Mouse (Mus musculus) C2C12 (cell line): ENCODE data around the gene Mxra7. TPM values are rescaled to one million over a fixed set of nuclear protein-coding genes. Genes with fewer than 3 reads are reported as not detected.

Source experiments
- H3K27me3 ChIP-seq: one replicate; pipeline ENCODE4 v1.6.1; 2011; ENCODE audit not compliant: control insufficient read depth, insufficient read depth, insufficient read length
- H3K36me3 ChIP-seq: one replicate; pipeline ENCODE4 v1.6.1; 2011; ENCODE audit not compliant: control insufficient read depth, insufficient read depth
- H3K4me3 ChIP-seq: one replicate; pipeline ENCODE4 v1.5.1; 2011; ENCODE audit warnings: mild to moderate bottlenecking, control low read depth; ENCODE audit not compliant: poor library complexity, insufficient read depth, severe bottlenecking
- H3K79me2 ChIP-seq: one replicate; pipeline ENCODE4 v1.6.1; 2011; ENCODE audit not compliant: control insufficient read depth, insufficient read depth
- H3K79me3 ChIP-seq: one replicate; pipeline ENCODE4 v1.6.1; 2011; ENCODE audit warnings: low read depth, control low read depth
- H3ac ChIP-seq: one replicate; pipeline ENCODE3; 2011; ENCODE audit warnings: low read depth; ENCODE audit not compliant: control insufficient read depth, insufficient read length
- CEBPB ChIP-seq: IDR thresholded peaks from one replicate; pipeline ENCODE4 v1.6.1; 2011; ENCODE audit warnings: low read depth, mild to moderate bottlenecking, control low read depth, moderate library complexity
- CTCF ChIP-seq: IDR thresholded peaks from one replicate; pipeline ENCODE4 v1.5.1; 2011; ENCODE audit not compliant: control insufficient read depth, insufficient read depth, insufficient read length
- FOSL1 ChIP-seq: IDR thresholded peaks from one replicate; pipeline ENCODE4 v1.8.0; 2011; ENCODE audit warnings: mild to moderate bottlenecking, low read length; ENCODE audit not compliant: poor library complexity, insufficient read depth, severe bottlenecking
- MAX ChIP-seq: IDR thresholded peaks from one replicate; pipeline ENCODE4 v1.6.1; 2011; ENCODE audit warnings: mild to moderate bottlenecking, control low read depth
- MYOD1 ChIP-seq: IDR thresholded peaks from one replicate; pipeline ENCODE4 v1.6.1; 2011; ENCODE audit warnings: low read depth; ENCODE audit not compliant: control insufficient read depth, insufficient read length
- MYOG ChIP-seq: IDR thresholded peaks from one replicate; pipeline ENCODE4 v1.6.1; 2011; ENCODE audit not compliant: control insufficient read depth, insufficient read length; ENCODE audit errors: extremely low read depth
- USF1 ChIP-seq: IDR thresholded peaks from one replicate; pipeline ENCODE4 v1.6.1; 2011; ENCODE audit warnings: low read depth, mild to moderate bottlenecking, control low read depth, moderate library complexity
- polyA plus RNA-seq: library from polyadenylated mRNA; unstranded; fragments of >200 nt; fragmentation: generic; extraction: Trizol; gene quantifications from one replicate; pipeline ENCODE4 v1.2.1, GENCODE M21; 2012; ENCODE audit warnings: missing spikeins

Mxra7 gene
- polyA plus RNA-seq, 1 experiment = 70.2 TPM

DNA sequence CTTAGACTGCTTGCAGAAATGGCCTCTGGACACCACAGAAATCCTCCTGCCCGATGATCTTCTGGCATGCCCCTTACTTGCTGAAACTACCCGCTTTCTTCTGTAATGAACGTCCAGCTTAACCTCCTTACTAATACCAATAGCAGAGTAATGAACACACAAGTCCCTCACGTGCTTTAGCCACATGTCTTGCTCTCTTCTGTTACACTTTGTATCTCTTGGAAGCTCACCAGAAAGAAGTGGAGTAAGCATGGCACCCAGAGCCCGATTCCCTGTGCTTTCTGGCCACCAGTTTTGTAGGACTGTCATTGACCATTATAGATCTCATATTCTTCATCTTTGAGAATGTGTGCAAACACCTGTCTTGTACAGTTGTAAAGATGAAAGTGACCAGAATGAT is 58.0 kb downstream of the Mxra7 start:
- H3K27me3 ChIP-seq = no peaks in the 10 kb centered on the region
- no peaks in the 10 kb centered on the region for H3K36me3 ChIP-seq
- no peaks in the 10 kb centered on the region for H3K79me2 ChIP-seq
- H3K79me3 ChIP-seq = no peaks in the 10 kb centered on the region
- no peak for TF ChIP-seq MAX
- no peak for TF ChIP-seq USF1
- H3ac ChIP-seq = no peak overlapping the region
- no peak overlapping the region for H3K4me3 ChIP-seq

- TF ChIP-seq CEBPB = no peak
- no peaks in the 10 kb centered on the region for H3K79me3 ChIP-seq
- no peak overlapping the region for H3K4me3 ChIP-seq
- H3ac ChIP-seq = no peak overlapping the region
- no peaks in the 10 kb centered on the region for H3K36me3 ChIP-seq
- no peaks in the 10 kb centered on the region for H3K27me3 ChIP-seq
- H3K79me2 ChIP-seq = no peaks in the 10 kb centered on the region
Measured at GRCm38 (mm10) chr11:116764946-116765345, 62.9 kb downstream of the Mxra7 start.

DNA sequence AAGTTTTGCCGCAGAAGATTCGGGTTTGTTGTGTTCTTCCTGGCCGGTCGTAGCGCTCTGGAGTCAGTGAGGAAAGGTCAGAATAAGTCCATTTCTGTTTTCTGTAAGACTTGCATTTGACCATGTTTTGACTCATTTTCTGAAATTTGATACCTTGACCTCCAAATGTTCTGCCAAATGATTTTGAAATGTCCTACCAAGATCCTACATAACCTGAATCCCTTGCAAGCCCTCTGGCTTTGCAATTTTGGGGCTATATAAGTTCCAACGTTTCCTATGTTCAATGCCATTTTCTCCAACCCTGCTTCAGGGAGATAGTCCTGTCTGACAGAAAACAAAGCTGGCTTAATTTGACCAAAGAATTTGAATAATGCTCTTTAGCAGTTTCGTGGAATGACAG is 63.5 kb downstream of the Mxra7 start:
- Histone ChIP-seq H3K79me2 (no peaks in the 10 kb centered on the region), H3K4me3 (no peak overlapping the region), H3K79me3 (no peaks in the 10 kb centered on the region), H3ac (no peak overlapping the region), H3K27me3 (no peaks in the 10 kb centered on the region), H3K36me3 (no peaks in the 10 kb centered on the region)
- TF ChIP-seq USF1 = no peak
- no peak for TF ChIP-seq MYOD1
- no peak for TF ChIP-seq MAX
- no peak for TF ChIP-seq CEBPB
- no peak for TF ChIP-seq FOSL1
- no peak for TF ChIP-seq CTCF
- no peak for TF ChIP-seq MYOG

DNA sequence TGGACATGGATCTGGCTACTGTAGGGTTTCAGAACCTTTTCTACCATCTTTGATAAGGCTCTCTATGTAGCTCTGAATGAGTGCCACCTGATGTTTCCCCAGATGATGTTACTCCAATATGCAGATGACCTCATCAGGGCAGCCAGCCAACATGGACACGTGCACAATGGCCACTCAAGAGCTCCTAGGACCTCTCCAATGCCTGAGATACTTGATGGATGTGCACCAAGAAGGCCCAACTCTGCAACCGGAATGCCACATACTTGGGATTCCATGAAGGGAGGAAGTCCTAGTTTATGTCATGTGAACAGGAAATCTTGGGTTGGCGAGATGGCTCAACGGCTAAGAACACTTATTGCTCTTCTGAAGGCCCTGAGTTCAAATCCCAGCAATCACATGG is 72.7 kb downstream of the Mxra7 start:
- Histone ChIP-seq H3K27me3 (no peaks in the 10 kb centered on the region), H3K36me3 (no peaks in the 10 kb centered on the region), H3K79me3 (no peaks in the 10 kb centered on the region), H3K79me2 (no peaks in the 10 kb centered on the region), H3K4me3 (no peak overlapping the region), H3ac (no peak overlapping the region)
- no peak for TF ChIP-seq MAX
- TF ChIP-seq USF1 = no peak
- TF ChIP-seq CEBPB = no peak
- TF ChIP-seq CTCF = no peak
- TF ChIP-seq MYOG = no peak
- TF ChIP-seq FOSL1 = no peak
- TF ChIP-seq MYOD1 = no peak

GRCm38 (mm10) chr11:116753674-116754470 is 74.0 kb downstream of the Mxra7 start:
- H3K79me2 ChIP-seq = no peaks in the 10 kb centered on the region
- no peaks in the 10 kb centered on the region for H3K27me3 ChIP-seq
- H3ac ChIP-seq = no peak overlapping the region
- TF ChIP-seq FOSL1 = no peak
- no peak for TF ChIP-seq MYOD1
- no peak for TF ChIP-seq CTCF
- H3K79me3 ChIP-seq = no peaks in the 10 kb centered on the region
- H3K4me3 ChIP-seq = no peak overlapping the region
- no peaks in the 10 kb centered on the region for H3K36me3 ChIP-seq

Other genes starting within 250 kb of the Mxra7 start
- 23.1 TPM for gene Ube2o, start 246.6 kb downstream of the Mxra7 start, polyA plus RNA-seq
- not detected for gene Aanat, start 241.6 kb downstream of the Mxra7 start, polyA plus RNA-seq
- 1.9 TPM for gene Rhbdf2, start 201.0 kb downstream of the Mxra7 start, polyA plus RNA-seq
- 1.2 TPM for gene Prcd, start 174.5 kb downstream of the Mxra7 start, polyA plus RNA-seq
- gene Cygb, start 173.7 kb downstream of the Mxra7 start, polyA plus RNA-seq = 0.95 TPM
- not detected for gene St6galnac1, start 52.5 kb downstream of the Mxra7 start, polyA plus RNA-seq
- 15.1 TPM for gene Mettl23, start 15.2 kb upstream of the Mxra7 start, polyA plus RNA-seq
- 74.4 TPM for gene Jmjd6, start 15.4 kb upstream of the Mxra7 start, polyA plus RNA-seq
- 34.0 TPM for gene Mfsd11, start 24.4 kb upstream of the Mxra7 start, polyA plus RNA-seq
- 326 TPM for gene Srsf2, start 25.0 kb upstream of the Mxra7 start, polyA plus RNA-seq
- not detected for gene Mgat5b, start 90.8 kb upstream of the Mxra7 start, polyA plus RNA-seq